In genomic region chr7:106240484-106241275, GRCm38 (mm10) we compare ENCODE assay signal across 13 mouse cellular contexts. TPM values are rescaled to one million over a fixed set of nuclear protein-coding genes. Genes with fewer than 3 reads are reported as not detected.
A peak's percentile ranks its signal among the peaks of the same experiment; 100 is the strongest.
DNase-seq lines count a peak whose midpoint lies in the region; ATAC-seq and TF ChIP-seq lines count a peak whose summit lies in the region.
"Not testable (repeated sequence)": the region's sequence is repeated elsewhere in the genome, so short reads cannot be mapped to it uniquely, and the experiment has no call there.
"Had no signal": no experiment of that assay in that cellular context is flagged by ENCODE, and none has a peak within 500 bp of the region (broad histone marks: within the 10 kb centered on the region; RNA-seq: fewer than 3 reads in every experiment).

No protein-coding gene starts in this region.

- H3K4me3 ChIP-seq in embryonic facial prominence, embryonic 12.5 days; midbrain, embryonic 11.5 days (ENCODE audit: low read depth, low read length); midbrain, postnatal 0 days (ENCODE audit: low read depth, low read length); neural tube, embryonic 11.5 days (ENCODE audit: low read depth, low read length): not testable (repeated sequence)

- H3K27me3 ChIP-seq in embryonic facial prominence, embryonic 12.5 days; midbrain, embryonic 11.5 days (ENCODE audit: control insufficient read depth, insufficient read depth, low read length); midbrain, postnatal 0 days (ENCODE audit: insufficient read depth, low read length); neural tube, embryonic 11.5 days (ENCODE audit: control insufficient read depth, insufficient read depth, low read length): not testable (repeated sequence)

- not testable (repeated sequence) for H3K27ac ChIP-seq in embryonic facial prominence, embryonic 12.5 days; midbrain, embryonic 11.5 days (ENCODE audit: low read depth, low read length); midbrain, postnatal 0 days (ENCODE audit: low read depth, low read length); neural tube, embryonic 11.5 days (ENCODE audit: low read depth, low read length)

- not testable (repeated sequence) for H3K9ac ChIP-seq in embryonic facial prominence, embryonic 12.5 days; midbrain, embryonic 11.5 days (ENCODE audit: low read length); midbrain, postnatal 0 days (replicated peaks; ENCODE audit: low read length, poor library complexity, severe bottlenecking); neural tube, embryonic 11.5 days (ENCODE audit: low read length)

- DNase-seq in ES-CJ7 (ENCODE audit: low read depth, low spot score) (peak; percentile 2), R1 (ENCODE audit: low read depth, low spot score) (peak; percentile 3), ZHBTc4 (ENCODE audit: low read depth, low spot score) (peak; percentile 51)
- peak; percentile 81 for DNase-seq in heart, adult 11 months
- DNase-seq in midbrain, embryonic 11.5 days (ENCODE audit: low spot score, missing footprints), result peak; percentile 79
- DNase-seq in midbrain, postnatal 0 days (ENCODE audit: low spot score); neural tube, embryonic 11.5 days (ENCODE audit: low spot score): not testable (repeated sequence)

- not testable (repeated sequence) for H3K4me1 ChIP-seq in embryonic facial prominence, embryonic 12.5 days; midbrain, embryonic 11.5 days (ENCODE audit: control insufficient read depth, insufficient read depth, low read length); midbrain, postnatal 0 days (ENCODE audit: insufficient read depth, low read length); neural tube, embryonic 11.5 days (ENCODE audit: control insufficient read depth, insufficient read depth, low read length)

- H3K36me3 ChIP-seq in embryonic facial prominence, embryonic 12.5 days; midbrain, embryonic 11.5 days (ENCODE audit: control insufficient read depth, insufficient read depth, low read length); midbrain, postnatal 0 days (ENCODE audit: insufficient read depth, low read length); neural tube, embryonic 11.5 days (ENCODE audit: control insufficient read depth, insufficient read depth, low read length): not testable (repeated sequence)

- WGBS in embryonic facial prominence, embryonic 12.5 days, result 87% methylated on average over 12 of the region's 12 CpGs
- 85% methylated on average over 12 of the region's 12 CpGs for WGBS in midbrain, embryonic 11.5 days
- 89% methylated on average over 12 of the region's 12 CpGs for WGBS in midbrain, postnatal 0 days
- 92% methylated on average over 12 of the region's 12 CpGs for WGBS in neural tube, embryonic 11.5 days

- TF ChIP-seq CTCF in midbrain, postnatal 0 days (IDR thresholded peaks at IDR 0.05), result not testable (repeated sequence)

- not testable (repeated sequence) for H3K9me3 ChIP-seq in embryonic facial prominence, embryonic 12.5 days; midbrain, embryonic 11.5 days (ENCODE audit: control insufficient read depth, low read length); midbrain, postnatal 0 days (ENCODE audit: low read length); neural tube, embryonic 11.5 days (ENCODE audit: control insufficient read depth, low read length)

- H3K4me2 ChIP-seq in embryonic facial prominence, embryonic 12.5 days (replicated peaks); midbrain, embryonic 11.5 days; midbrain, postnatal 0 days (ENCODE audit: low read depth, low read length, poor library complexity, severe bottlenecking); neural tube, embryonic 11.5 days (ENCODE audit: low read depth): not testable (repeated sequence)

- peak; percentile 41; the same call in 1 of the 2 replicates for ATAC-seq in embryonic facial prominence, embryonic 12.5 days (ENCODE audit: insufficient number of reproducible peaks, insufficient read depth, low FRiP score, low TSS enrichment)
- ATAC-seq in midbrain, embryonic 11.5 days (ENCODE audit: low FRiP score), result not testable (repeated sequence)
- ATAC-seq in midbrain, postnatal 0 days (ENCODE audit: low FRiP score), result 0 out of 2 replicates have a peak, but pooled peaks have one; percentile 20
- peak; percentile 14; the same call in 1 of the 2 replicates for ATAC-seq in neural tube, embryonic 11.5 days (ENCODE audit: insufficient read depth, low FRiP score, low TSS enrichment)

RNA-seq across cellular contexts. Expression of gene Gvin1, which starts 25.6 kb away (rescaled TPM):
- 0.17 and 0.32 TPM in 2 replicates for polyA plus RNA-seq in embryonic facial prominence, embryonic 12.5 days (2016; fragmentation: Nextera tagmentation; extraction: Ambion mirVana)
- polyA plus RNA-seq in midbrain, embryonic 11.5 days (2014; fragmentation: Nextera tagmentation; extraction: Ambion mirVana), result 0.04 TPM in 1 of 2 replicates, not detected in the other
- total RNA-seq in midbrain, postnatal 0 days (2014; rRNA removed), result 0.38 TPM in 1 of 2 replicates, not detected in the other
- 0.04 and 0.13 TPM in 2 replicates for polyA plus RNA-seq in midbrain, postnatal 0 days (2015; fragmentation: Nextera tagmentation; extraction: Ambion mirVana)
- 0.04 and 0.05 TPM in 2 replicates for polyA plus RNA-seq in neural tube, embryonic 11.5 days (2014; fragmentation: Nextera tagmentation; extraction: Ambion mirVana)
- total RNA-seq: ES-E14, MEL had no signal
- polyA plus RNA-seq: C2C12, G1E, Patski had no signal
